Mouse (Mus musculus): Measurements from ENCODE around the gene Lmln. TPM values are rescaled to one million over a fixed set of nuclear protein-coding genes. Genes with fewer than 3 reads are reported as not detected.

The Lmln gene
- polyA plus RNA-seq, 1 experiment: 3.3 TPM

- Histone ChIP-seq H3K4me3 (replicated peaks; ENCODE audit: control insufficient read depth, low read depth, low read length) (no peak overlapping the region), H3K27ac (ENCODE audit: control insufficient read depth, insufficient read depth, low read depth, low read length, poor library complexity) (no peak overlapping the region), H3K4me1 (ENCODE audit: control insufficient read depth, insufficient read depth, low read length) (peaks cover 3% of the 10 kb centered on the region; the same call in 1 of the 2 replicates)
- TF ChIP-seq CTCF (IDR thresholded peaks at IDR 0.05; ENCODE audit: control insufficient read depth, insufficient read depth, low read length) (no peak), POLR2A (IDR thresholded peaks at IDR 0.05; ENCODE audit: borderline replicate concordance, control insufficient read depth, low read depth, low read length) (no peak)
- 55% methylated on average over 11 of the region's 11 CpGs for WGBS
Observed at GRCm38 (mm10) chr16:33061400-33061799, 921 bp upstream of the Lmln start.

- Histone ChIP-seq H3K4me3 (replicated peaks; ENCODE audit: control insufficient read depth, low read depth, low read length) (peak overlapping the region; percentile 92), H3K4me1 (ENCODE audit: control insufficient read depth, insufficient read depth, low read length) (peaks cover 3% of the 10 kb centered on the region; the same call in 1 of the 2 replicates), H3K27ac (ENCODE audit: control insufficient read depth, insufficient read depth, low read depth, low read length, poor library complexity) (peak overlapping the region; percentile 60)
- under 1% methylated on average over 35 of the region's 35 CpGs for WGBS
- TF ChIP-seq POLR2A (IDR thresholded peaks at IDR 0.05; ENCODE audit: borderline replicate concordance, control insufficient read depth, low read depth, low read length): no peak
- TF ChIP-seq CTCF (IDR thresholded peaks at IDR 0.05; ENCODE audit: control insufficient read depth, insufficient read depth, low read length): no peak
Observed at GRCm38 (mm10) chr16:33062682-33063131, 386 bp downstream of the Lmln start.

- TF ChIP-seq POLR2A (IDR thresholded peaks at IDR 0.05; ENCODE audit: borderline replicate concordance, control insufficient read depth, low read depth, low read length): no peak
- no peak for TF ChIP-seq CTCF (IDR thresholded peaks at IDR 0.05; ENCODE audit: control insufficient read depth, insufficient read depth, low read length)
Observed at GRCm38 (mm10) chr16:33063267-33063666, 946 bp downstream of the Lmln start.

GRCm38 (mm10) chr16:33064636-33065035 is 2.3 kb downstream of the Lmln start:
- Histone ChIP-seq H3K4me3 (replicated peaks; ENCODE audit: control insufficient read depth, low read depth, low read length) (no peak overlapping the region), H3K27ac (ENCODE audit: control insufficient read depth, insufficient read depth, low read depth, low read length, poor library complexity) (no peak overlapping the region), H3K4me1 (ENCODE audit: control insufficient read depth, insufficient read depth, low read length) (peaks cover 1% of the 10 kb centered on the region; the same call in 1 of the 2 replicates)
- TF ChIP-seq POLR2A (IDR thresholded peaks at IDR 0.05; ENCODE audit: borderline replicate concordance, control insufficient read depth, low read depth, low read length): no peak
- TF ChIP-seq CTCF (IDR thresholded peaks at IDR 0.05; ENCODE audit: control insufficient read depth, insufficient read depth, low read length): no peak
- WGBS: 81% methylated on average over 9 of the region's 9 CpGs

More at GRCm38 (mm10) chr16:33063267-33063666, 946 bp downstream of the Lmln start:
- WGBS: 21% methylated on average over 7 of the region's 7 CpGs
- Histone ChIP-seq H3K27ac (ENCODE audit: control insufficient read depth, insufficient read depth, low read depth, low read length, poor library complexity) (no peak overlapping the region), H3K4me1 (ENCODE audit: control insufficient read depth, insufficient read depth, low read length) (peaks cover 1% of the 10 kb centered on the region; the same call in 1 of the 2 replicates), H3K4me3 (replicated peaks; ENCODE audit: control insufficient read depth, low read depth, low read length) (peak overlapping the region; percentile 92)

- no peak overlapping the region for H3K27ac ChIP-seq (ENCODE audit: control insufficient read depth, insufficient read depth, low read depth, low read length, poor library complexity)
- no peak overlapping the region for H3K4me3 ChIP-seq (replicated peaks; ENCODE audit: control insufficient read depth, low read depth, low read length)
- no peaks in the 10 kb centered on the region; the same call in 1 of the 2 replicates for H3K4me1 ChIP-seq (ENCODE audit: control insufficient read depth, insufficient read depth, low read length)
- no peak for TF ChIP-seq CTCF (IDR thresholded peaks at IDR 0.05; ENCODE audit: control insufficient read depth, insufficient read depth, low read length)
- no peak for TF ChIP-seq POLR2A (IDR thresholded peaks at IDR 0.05; ENCODE audit: borderline replicate concordance, control insufficient read depth, low read depth, low read length)
Observed at GRCm38 (mm10) chr16:33070928-33071327, 8.6 kb downstream of the Lmln start.

GRCm38 (mm10) chr16:33072871-33073557 is 10.7 kb downstream of the Lmln start:
- H3K4me1 ChIP-seq (ENCODE audit: control insufficient read depth, insufficient read depth, low read length): peaks cover 1% of the 10 kb centered on the region; the same call in 1 of the 2 replicates
- H3K4me3 ChIP-seq (replicated peaks; ENCODE audit: control insufficient read depth, low read depth, low read length): no peak overlapping the region
- H3K27ac ChIP-seq (ENCODE audit: control insufficient read depth, insufficient read depth, low read depth, low read length, poor library complexity): no peak overlapping the region
- WGBS: 74% methylated on average over 6 of the region's 6 CpGs
- TF ChIP-seq CTCF (IDR thresholded peaks at IDR 0.05; ENCODE audit: control insufficient read depth, insufficient read depth, low read length): no peak
- TF ChIP-seq POLR2A (IDR thresholded peaks at IDR 0.05; ENCODE audit: borderline replicate concordance, control insufficient read depth, low read depth, low read length): no peak

GRCm38 (mm10) chr16:33074967-33075366 is 12.6 kb downstream of the Lmln start:
- H3K27ac ChIP-seq (ENCODE audit: control insufficient read depth, insufficient read depth, low read depth, low read length, poor library complexity): no peak overlapping the region
- peaks cover 5% of the 10 kb centered on the region; the same call in 1 of the 2 replicates for H3K4me1 ChIP-seq (ENCODE audit: control insufficient read depth, insufficient read depth, low read length)
- TF ChIP-seq CTCF (IDR thresholded peaks at IDR 0.05; ENCODE audit: control insufficient read depth, insufficient read depth, low read length): no peak
- no peak for TF ChIP-seq POLR2A (IDR thresholded peaks at IDR 0.05; ENCODE audit: borderline replicate concordance, control insufficient read depth, low read depth, low read length)
- WGBS: 23% methylated on average over 5 of the region's 5 CpGs
- H3K4me3 ChIP-seq (replicated peaks; ENCODE audit: control insufficient read depth, low read depth, low read length): no peak overlapping the region

GRCm38 (mm10) chr16:33076078-33076477 is 13.8 kb downstream of the Lmln start:
- WGBS: 51% methylated on average over 6 of the region's 6 CpGs
- Histone ChIP-seq H3K4me1 (ENCODE audit: control insufficient read depth, insufficient read depth, low read length) (peaks cover 5% of the 10 kb centered on the region; the same call in 1 of the 2 replicates), H3K4me3 (replicated peaks; ENCODE audit: control insufficient read depth, low read depth, low read length) (no peak overlapping the region), H3K27ac (ENCODE audit: control insufficient read depth, insufficient read depth, low read depth, low read length, poor library complexity) (peak overlapping the region; percentile 3; the same call in 1 of the 2 replicates)
- TF ChIP-seq CTCF (IDR thresholded peaks at IDR 0.05; ENCODE audit: control insufficient read depth, insufficient read depth, low read length) (no peak), POLR2A (IDR thresholded peaks at IDR 0.05; ENCODE audit: borderline replicate concordance, control insufficient read depth, low read depth, low read length) (no peak)

Data from bone marrow, adult 2 months (tissue).